Mouse (Mus musculus) gastrocnemius, postnatal 14 days (tissue): ENCODE results near the gene Fam57a. TPM values are rescaled to one million over a fixed set of nuclear protein-coding genes. Genes with fewer than 3 reads are reported as not detected.

Experiments used
- DNase-seq: peaks from one replicate; pipeline ENCODE4 v3.0.0; 2021; ENCODE audit warnings: mixed read lengths
- intact Hi-C: fragments of 180-260 bp; cut with DNase I; formaldehyde crosslinking; loops from one replicate; pipeline ENCODE4 v1.15.1; 2025; ENCODE audit warnings: low total_unique reads
- total RNA-seq, 2 experiments: library from RNA; stranded (reverse); gene quantifications; 2 replicates each; pipeline ENCODE4 v1.2.3; 2021

Fam57a gene
- total RNA-seq, 2 experiments from 2014 or later = 4.0 to 5.0 TPM

GRCm38 (mm10) chr11:76236136-76236535 is 56.7 kb downstream of the Fam57a start:
- intact Hi-C loops = no loop called here
- DNase-seq = no peak

GRCm38 (mm10) chr11:76239750-76240149 is 60.3 kb downstream of the Fam57a start:
- intact Hi-C loops = no loop called here

GRCm38 (mm10) chr11:76242901-76243810 is 63.7 kb downstream of the Fam57a start, which contains the start of the genes Mrm3 and Glod4:
Gene Mrm3 (plus strand): TSS chr11:76243715.
Gene Glod4 (minus strand): TSS chr11:76243725.
- DNase-seq = peak; percentile 92
- intact Hi-C loops = no loop called here

More at GRCm38 (mm10) chr11:76239750-76240149, 60.3 kb downstream of the Fam57a start:
- DNase-seq = no peak

- no peak for DNase-seq
- intact Hi-C loops = no loop called here
These were observed 64.5 kb downstream of the Fam57a start for GRCm38 (mm10) chr11:76243811-76244546.

- intact Hi-C loops = no loop called here
- no peak for DNase-seq
These were observed 67.0 kb downstream of the Fam57a start for GRCm38 (mm10) chr11:76246439-76246838.

GRCm38 (mm10) chr11:76247239-76247638 is 67.8 kb downstream of the Fam57a start:
- intact Hi-C loops = no loop called here
- DNase-seq = no peak

- no peak for DNase-seq
- intact Hi-C loops = no loop called here
These were observed 72.6 kb downstream of the Fam57a start for GRCm38 (mm10) chr11:76252036-76252435.

- intact Hi-C loops = no loop called here
These were observed 73.9 kb downstream of the Fam57a start for GRCm38 (mm10) chr11:76253145-76253917.

GRCm38 (mm10) chr11:76253918-76254264 is 74.4 kb downstream of the Fam57a start:
- DNase-seq = peak; percentile 36
- intact Hi-C loops = no loop called here

More at GRCm38 (mm10) chr11:76253145-76253917, 73.9 kb downstream of the Fam57a start:
- peak; percentile 86 for DNase-seq

GRCm38 (mm10) chr11:76255431-76256001 is 76.0 kb downstream of the Fam57a start:
- DNase-seq = peak; percentile 25
- intact Hi-C loops = no loop called here

GRCm38 (mm10) chr11:76256129-76256528 is 76.7 kb downstream of the Fam57a start:
- no peak for DNase-seq
- intact Hi-C loops = no loop called here

- DNase-seq = no peak
- intact Hi-C loops = no loop called here
These were observed 77.9 kb downstream of the Fam57a start for GRCm38 (mm10) chr11:76257386-76257785.

- intact Hi-C loops = no loop called here
- DNase-seq = no peak
These were observed 79.0 kb downstream of the Fam57a start for GRCm38 (mm10) chr11:76258511-76258910.

- no peak for DNase-seq
- intact Hi-C loops = no loop called here
These were observed 81.0 kb downstream of the Fam57a start for GRCm38 (mm10) chr11:76260208-76261050.

GRCm38 (mm10) chr11:76261224-76261623 is 81.8 kb downstream of the Fam57a start:
- intact Hi-C loops = no loop called here

GRCm38 (mm10) chr11:76262611-76263351 is 83.3 kb downstream of the Fam57a start:
- intact Hi-C loops = no loop called here
- DNase-seq = no peak

More at GRCm38 (mm10) chr11:76261224-76261623, 81.8 kb downstream of the Fam57a start:
- DNase-seq = no peak
